Mouse (Mus musculus) spleen, adult 18-20 months (tissue): ENCODE measurements around the gene Otub1.
A peak's percentile ranks its signal among the peaks of the same experiment; 100 is the strongest.

Source experiments
- DNase-seq, 2 experiments: peaks; one replicate each; pipeline ENCODE4 v3.0.0; 2022; ENCODE audit warnings: mixed read lengths in 2 of 2

The Otub1 gene

GRCm38 (mm10) chr19:7205326-7205725 is 790 bp downstream of the Otub1 start:
- no peak for DNase-seq

DNA sequence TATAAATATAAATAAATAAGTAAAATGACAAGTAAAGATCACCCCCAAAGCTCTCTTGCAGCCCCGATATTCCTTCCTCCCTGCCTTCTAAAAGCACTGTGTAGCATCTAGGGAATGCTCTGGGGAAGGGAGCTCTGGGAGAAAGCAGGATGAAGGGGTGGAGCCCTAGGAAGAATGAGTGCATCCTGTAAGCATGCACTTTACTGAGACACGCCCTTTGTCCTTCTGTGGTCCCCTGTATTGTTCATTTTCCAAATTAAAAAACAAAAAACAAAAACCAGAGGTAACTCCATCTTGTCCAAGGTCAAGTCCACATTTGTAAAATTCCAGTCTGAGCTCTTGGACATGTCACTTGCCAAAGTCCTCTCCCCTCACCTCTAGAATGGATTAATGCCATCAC is 1.2 kb downstream of the Otub1 start:
- no peak for DNase-seq

DNA sequence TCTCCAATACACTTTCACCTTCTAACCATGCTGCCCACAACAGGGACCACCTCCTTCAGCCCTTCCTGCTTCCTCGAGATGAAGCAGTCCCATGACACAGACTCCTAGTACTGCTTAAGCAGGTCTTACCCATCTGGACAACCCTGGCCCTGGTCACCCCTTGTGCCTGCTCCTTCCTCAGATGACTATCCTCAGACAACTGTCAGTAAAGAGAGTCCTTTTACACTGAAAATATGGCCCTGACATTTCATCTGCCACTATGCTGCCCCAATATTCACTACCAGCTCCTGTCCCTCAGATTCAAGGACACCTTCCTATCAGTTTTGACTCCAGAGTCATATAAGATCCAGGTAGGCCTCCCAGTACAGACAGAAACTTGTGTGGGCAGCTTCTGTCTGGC is 5.7 kb downstream of the Otub1 start:
- DNase-seq, result no peak

- no peak for DNase-seq
Observed at GRCm38 (mm10) chr19:7199089-7199488, 7.0 kb downstream of the Otub1 start.

GRCm38 (mm10) chr19:7197445-7197844 is 8.7 kb downstream of the Otub1 start:
- no peak for DNase-seq

GRCm38 (mm10) chr19:7196741-7197270 is 9.3 kb downstream of the Otub1 start:
- no peak for DNase-seq

- peak; percentile 22 to 61 for DNase-seq
Observed at GRCm38 (mm10) chr19:7195900-7196728, 10.0 kb downstream of the Otub1 start.

GRCm38 (mm10) chr19:7192561-7192967 is 13.6 kb downstream of the Otub1 start:
- no peak for DNase-seq

GRCm38 (mm10) chr19:7191639-7192038 is 14.5 kb downstream of the Otub1 start:
- no peak for DNase-seq

DNA sequence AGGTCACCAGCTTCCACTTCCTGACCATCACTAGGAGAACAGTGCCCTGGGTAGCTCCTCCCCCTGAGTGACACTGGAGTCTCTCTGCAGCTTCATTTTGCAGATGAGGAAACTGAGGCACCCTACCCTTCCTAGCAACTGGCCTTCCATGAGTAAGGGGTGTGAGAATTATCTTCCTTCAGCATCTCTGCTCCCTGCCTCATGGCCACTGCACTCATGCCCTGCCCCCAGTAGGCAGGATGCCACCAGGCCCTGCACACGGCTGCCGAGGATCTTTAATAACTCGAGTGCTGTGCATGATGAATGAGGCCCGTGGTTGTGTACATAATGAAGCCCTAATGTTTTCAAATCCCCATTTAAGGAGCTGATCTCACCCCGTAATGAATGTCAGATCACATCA is 15.1 kb downstream of the Otub1 start:
- no peak for DNase-seq

DNA sequence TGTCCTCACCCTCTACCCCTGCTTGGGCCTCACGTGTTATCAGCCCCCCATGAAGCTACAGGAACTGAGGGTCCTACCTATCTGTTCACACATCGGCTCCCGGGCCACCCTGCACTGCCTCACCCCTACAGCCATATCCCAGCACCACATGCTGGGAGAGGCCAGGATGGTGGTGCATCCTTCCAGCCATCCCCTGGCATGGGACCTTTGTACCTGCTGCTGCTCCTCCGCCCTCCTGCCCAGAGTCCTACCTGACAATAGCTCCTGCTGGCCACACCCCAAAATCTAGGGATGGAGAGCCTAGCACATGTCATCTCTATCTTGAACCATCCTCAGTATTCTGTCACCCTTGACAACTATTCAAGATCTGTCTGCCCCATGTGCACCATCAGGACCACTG is 17.1 kb downstream of the Otub1 start:
- DNase-seq, result no peak

- no peak for DNase-seq
Observed at GRCm38 (mm10) chr19:7187157-7187556, 19.0 kb downstream of the Otub1 start.

- no peak for DNase-seq
Observed at GRCm38 (mm10) chr19:7185715-7186291, 20.3 kb downstream of the Otub1 start.

- DNase-seq, result no peak
Observed at GRCm38 (mm10) chr19:7185059-7185458, 21.1 kb downstream of the Otub1 start.

DNA sequence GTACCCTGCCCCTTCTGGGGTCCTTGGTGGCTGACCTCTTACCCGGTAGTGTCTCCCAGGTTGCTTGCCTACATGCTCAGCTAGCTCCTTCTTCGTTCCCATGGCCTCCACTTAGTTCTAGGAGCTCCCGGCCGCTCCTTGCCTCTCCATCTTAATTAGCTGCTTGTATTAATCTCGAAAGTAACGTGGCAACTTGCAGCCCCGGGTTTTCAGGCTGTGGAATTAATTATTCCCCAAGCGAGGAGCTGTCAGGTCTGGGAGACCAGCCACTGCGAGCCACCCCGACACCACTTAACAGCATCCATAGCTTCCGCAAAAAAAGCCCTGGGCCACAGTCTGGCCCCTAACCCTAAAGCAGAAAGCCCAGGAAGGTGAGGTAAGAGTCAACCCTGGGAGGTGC is 22.7 kb downstream of the Otub1 start:
- no peak for DNase-seq

DNA sequence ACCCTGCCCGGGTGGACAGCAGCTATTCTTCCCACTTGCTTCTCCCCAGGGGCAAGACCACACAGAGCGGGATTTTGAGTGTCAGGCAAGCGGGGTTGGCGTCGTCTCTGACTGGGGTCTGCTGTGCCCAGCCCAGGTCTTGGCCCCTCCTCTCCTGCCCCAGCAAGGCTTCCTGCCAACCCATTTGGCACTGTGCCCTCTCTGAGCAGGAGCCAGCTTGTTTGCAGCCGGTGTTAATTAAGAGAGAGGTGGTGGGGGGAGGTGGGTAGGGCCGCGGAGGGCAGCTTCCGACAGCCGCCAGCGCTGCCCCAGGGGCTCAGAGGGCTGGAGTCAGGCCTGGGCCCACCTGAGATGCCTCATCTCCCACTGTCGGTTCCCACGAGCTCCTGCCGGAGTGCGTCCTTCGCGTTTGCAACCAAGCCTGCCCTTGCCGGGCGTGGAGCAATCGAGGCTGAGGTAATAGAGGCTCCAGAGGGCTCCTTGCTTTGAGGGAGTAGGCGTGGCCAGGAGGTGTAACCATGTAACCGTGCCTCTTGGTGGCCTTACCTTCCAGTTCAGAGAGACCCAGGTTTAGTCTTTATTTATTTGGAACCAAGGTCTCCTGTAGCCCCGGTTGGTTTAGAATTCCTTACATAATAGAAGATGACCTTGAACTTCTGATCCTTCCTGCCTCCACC is 23.7 kb downstream of the Otub1 start:
- DNase-seq, result no peak

GRCm38 (mm10) chr19:7181496-7181895 is 24.6 kb downstream of the Otub1 start:
- no peak for DNase-seq

GRCm38 (mm10) chr19:7180756-7181405 is 25.2 kb downstream of the Otub1 start:
- DNase-seq, result no peak

DNA sequence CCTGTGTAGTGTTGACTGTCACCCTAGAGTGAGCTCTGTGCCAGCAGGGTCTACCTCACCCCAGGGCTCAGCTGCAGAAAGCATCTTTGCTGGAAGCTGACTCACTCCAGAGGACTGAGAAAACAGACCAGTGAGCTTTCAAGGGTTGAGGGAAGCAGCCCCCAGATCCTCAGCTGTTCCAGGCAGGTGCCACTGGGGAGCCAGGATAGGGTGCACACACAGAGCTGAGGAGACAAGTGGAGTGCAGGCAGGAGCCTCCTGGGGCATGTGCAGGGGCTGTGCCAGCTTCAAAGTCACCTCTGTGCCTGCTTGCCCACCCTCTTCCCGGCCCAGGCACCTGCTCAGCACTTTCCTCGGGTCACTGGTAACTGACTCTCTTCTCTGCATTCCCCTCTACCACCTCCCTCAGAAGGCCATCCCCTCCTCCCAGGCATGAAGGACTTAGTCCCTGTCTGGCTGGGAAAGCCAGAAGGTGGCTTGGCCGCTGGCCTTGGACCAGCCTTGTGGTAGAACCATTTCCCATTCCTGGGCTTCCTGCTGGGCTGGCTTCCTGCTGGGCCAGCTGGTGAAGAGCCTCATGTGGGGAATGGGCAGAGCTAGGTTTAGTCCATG is 27.2 kb downstream of the Otub1 start:
- DNase-seq, result no peak

DNA sequence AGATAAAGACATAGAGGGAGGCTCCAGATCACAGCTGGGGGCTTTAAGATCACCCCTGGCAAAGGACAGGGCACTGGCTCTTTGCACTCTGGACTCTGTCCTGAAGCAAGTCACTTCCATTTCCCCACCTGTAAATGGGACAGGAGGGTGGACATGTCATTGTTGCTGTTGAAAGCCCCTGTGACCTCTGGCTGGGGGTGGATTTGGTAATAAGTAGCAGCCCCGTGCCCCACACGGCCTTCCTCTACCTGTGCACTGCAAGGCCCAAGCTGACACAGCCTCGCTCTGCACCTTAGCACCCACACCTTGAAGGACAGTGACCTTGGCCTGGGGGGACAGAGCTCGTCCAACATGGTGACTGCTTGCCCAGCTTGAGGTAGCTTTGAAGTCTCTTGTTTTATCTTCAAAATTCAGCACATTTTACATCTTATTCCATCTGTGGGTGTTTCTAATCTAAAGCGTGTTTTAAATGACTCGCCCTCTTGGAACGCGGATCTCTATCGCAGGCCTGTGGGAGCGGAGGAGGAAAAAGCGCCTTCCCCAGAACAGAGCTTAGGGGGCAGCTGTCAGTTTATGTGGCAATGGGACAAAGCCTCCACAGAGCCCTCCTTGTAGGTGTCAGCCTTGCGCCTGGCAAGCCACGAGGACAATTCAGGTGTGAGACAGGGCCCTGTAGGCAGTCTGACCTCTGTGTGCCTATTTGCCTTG is 28.2 kb downstream of the Otub1 start:
- no peak for DNase-seq

DNA sequence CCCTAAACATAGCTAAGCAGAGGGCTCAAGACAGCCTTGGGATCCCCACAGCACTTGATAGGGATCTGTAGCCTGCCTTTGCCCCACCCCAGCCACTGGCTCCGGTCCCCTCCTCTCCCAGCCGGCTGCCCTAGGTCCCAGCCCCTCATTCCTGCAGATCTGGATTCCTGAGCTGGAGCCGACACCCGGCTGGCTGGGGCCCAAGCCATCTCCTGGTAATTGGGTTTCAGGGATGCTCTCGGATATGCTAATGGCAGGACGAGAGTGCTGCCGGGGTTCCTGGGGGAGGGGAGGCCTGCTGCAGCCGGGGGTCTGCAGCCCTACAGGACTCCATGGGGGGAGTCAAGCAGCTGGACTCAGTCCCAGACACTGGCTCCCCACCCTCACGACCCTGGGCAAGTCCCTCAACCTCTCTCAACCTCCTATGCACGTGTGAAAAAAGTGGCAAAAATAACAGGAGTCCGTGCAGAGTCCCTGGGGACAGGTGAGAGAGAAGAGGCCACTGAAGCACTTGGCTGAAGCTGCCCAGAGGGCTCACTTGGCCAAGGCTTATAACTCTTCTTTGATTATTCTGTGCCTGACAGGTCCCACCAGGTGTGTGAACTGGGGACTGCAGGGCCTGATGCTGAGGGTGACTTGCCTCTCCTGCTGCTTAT is 29.9 kb downstream of the Otub1 start:
- DNase-seq, result no peak
